37 mouse cellular contexts compared by ENCODE assay signal in the genomic region with DNA sequence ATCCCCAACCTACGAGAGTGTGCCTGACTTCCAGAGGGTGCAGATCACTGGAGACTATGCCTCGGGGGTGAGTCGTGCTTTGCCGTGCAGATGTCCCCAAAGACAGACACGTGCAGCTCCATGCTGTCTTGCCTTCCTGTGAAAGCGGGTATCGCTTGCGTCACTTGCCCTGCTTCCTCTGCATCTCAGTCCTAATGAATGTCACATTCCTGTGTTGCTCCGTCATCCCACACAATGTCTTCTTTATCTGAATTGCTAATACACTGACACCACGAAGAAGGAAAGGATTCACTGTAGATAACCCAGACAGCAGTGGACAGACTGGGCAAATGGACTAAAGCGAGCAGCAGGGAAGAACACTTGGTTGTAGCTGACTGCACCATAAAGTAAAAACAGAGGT. TPM values are rescaled to one million over a fixed set of nuclear protein-coding genes. Genes with fewer than 3 reads are reported as not detected.
DNase-seq lines count a peak whose midpoint lies in the region.
"Had no signal": no experiment of that assay in that cellular context is flagged by ENCODE, and none has a peak within 500 bp of the region (broad histone marks: within the 10 kb centered on the region; RNA-seq: fewer than 3 reads in every experiment).

No protein-coding gene starts in this region.

- no peak overlapping the region for H3K4me3 ChIP-seq in heart, embryonic 10.5 days
- H3K4me3 ChIP-seq: embryonic facial prominence, embryonic 10.5 days; embryonic facial prominence, embryonic 15.5 days; forebrain, embryonic 12.5 days; heart, embryonic 13.5 days; hindbrain, embryonic 13.5 days; limb, embryonic 10.5 days; limb, embryonic 15.5 days; neural tube, embryonic 15.5 days had no signal

- H3K27me3 ChIP-seq in heart, embryonic 10.5 days (ENCODE audit: insufficient read depth, poor library complexity, severe bottlenecking): no peaks in the 10 kb centered on the region
- H3K27me3 ChIP-seq: embryonic facial prominence, embryonic 15.5 days; forebrain, embryonic 12.5 days; heart, embryonic 13.5 days; hindbrain, embryonic 13.5 days; limb, embryonic 15.5 days; neural tube, embryonic 15.5 days had no signal

- no peaks in the 10 kb centered on the region for H3K9me3 ChIP-seq in heart, embryonic 10.5 days
- H3K9me3 ChIP-seq: embryonic facial prominence, embryonic 10.5 days; embryonic facial prominence, embryonic 15.5 days; forebrain, embryonic 12.5 days; heart, embryonic 13.5 days; hindbrain, embryonic 13.5 days; limb, embryonic 10.5 days; limb, embryonic 15.5 days; neural tube, embryonic 15.5 days had no signal

- 0 out of 2 replicates have a peak overlapping the region, but pooled peaks have one; percentile 16 for H3K27ac ChIP-seq in heart, embryonic 10.5 days
- H3K27ac ChIP-seq: embryonic facial prominence, embryonic 10.5 days; embryonic facial prominence, embryonic 15.5 days; forebrain, embryonic 12.5 days; heart, embryonic 13.5 days; hindbrain, embryonic 13.5 days; limb, embryonic 10.5 days; limb, embryonic 15.5 days; liver, embryonic 14.5 days; neural tube, embryonic 15.5 days; stomach, postnatal 0 days had no signal

- WGBS in heart, embryonic 10.5 days: 59% methylated on average over 11 of the region's 11 CpGs

- peak; percentile 80 for DNase-seq in heart, embryonic 10.5 days (ENCODE audit: low spot score)
- no peak for DNase-seq in heart, adult 8-10 months (ENCODE audit: low spot score)
- peak; percentile 62 for DNase-seq in retina, postnatal 1 day
- DNase-seq in retina, embryonic 14.5 days (ENCODE audit: low spot score): no peak
- DNase-seq in Muller cell, postnatal 12 days (ENCODE audit: inconsistent ontology term): peak; percentile 90
- DNase-seq in thymus, postnatal 25 days: no peak
- no peak for DNase-seq in adipocyte (ENCODE audit: low spot score)
- DNase-seq: adrenal gland, postnatal 25 days; cerebellum, adult 11-12 months; cerebellum, postnatal 10 days; gastrocnemius, postnatal 25 days; heart, adult 18-20 months; kidney, adult 9 months; kidney, postnatal 10 days; layer of hippocampus, adult 9-11 months; lung, embryonic 14.5 days; lung, postnatal 36 days; midbrain, embryonic 14.5 days; right cerebral cortex, postnatal 4 days; thymus, adult 18-20 months; thymus, postnatal 36 days had no signal

- peaks cover 18% of the 10 kb centered on the region for H3K4me1 ChIP-seq in heart, embryonic 10.5 days
- H3K4me1 ChIP-seq: embryonic facial prominence, embryonic 15.5 days; forebrain, embryonic 12.5 days; limb, embryonic 10.5 days; limb, embryonic 15.5 days; neural tube, embryonic 15.5 days had no signal

- H3K36me3 ChIP-seq in heart, embryonic 10.5 days: no peaks in the 10 kb centered on the region
- H3K36me3 ChIP-seq: embryonic facial prominence, embryonic 10.5 days; embryonic facial prominence, embryonic 15.5 days; forebrain, embryonic 12.5 days; heart, embryonic 13.5 days; hindbrain, embryonic 13.5 days; limb, embryonic 10.5 days; limb, embryonic 15.5 days; neural tube, embryonic 15.5 days had no signal

RNA-seq across cellular contexts. Expression of a gene that starts 7.2 kb away (rescaled TPM):
- polyA plus RNA-seq in heart, embryonic 10.5 days (2016; fragmentation: Nextera tagmentation; extraction: Ambion mirVana): not detected in 2 replicates
- total RNA-seq in heart, adult 8-10 months (2022): 1 to 10 TPM in 1 of 4 experiments, under 1 TPM in 3; 0.37 to 1.3 (median 0.64) TPM
- total RNA-seq: adrenal gland, postnatal 25 days; common myeloid progenitor, adult 5-6 weeks; heart, adult 18-20 months; heart, postnatal 25 days; left cerebral cortex, postnatal 10 days; megakaryocyte-erythroid progenitor cell, adult 5-6 weeks; monocyte, adult 5-6 weeks had no signal
- polyA plus RNA-seq: embryonic facial prominence, embryonic 10.5 days; forebrain, embryonic 12.5 days; hindbrain, embryonic 13.5 days; intestine, postnatal 0 days; limb, embryonic 10.5 days; midbrain, embryonic 14.5 days had no signal

RNA-seq across cellular contexts. Expression of a gene that starts 21.4 kb away (rescaled TPM):
- polyA plus RNA-seq in heart, embryonic 10.5 days (2016; fragmentation: Nextera tagmentation; extraction: Ambion mirVana): 3.4 and 4.4 TPM in 2 replicates
- 1 to 10 TPM; 1.5 to 1.8 (median 1.7) TPM for total RNA-seq in heart, adult 8-10 months (2022)

RNA-seq across cellular contexts. Expression of a gene that starts 23.0 kb away (rescaled TPM):
- 109 and 122 TPM in 2 replicates for polyA plus RNA-seq in heart, embryonic 10.5 days (2016; fragmentation: Nextera tagmentation; extraction: Ambion mirVana)
- total RNA-seq in heart, adult 8-10 months (2022): 10 to 100 TPM; 33.4 to 44.8 (median 36.6) TPM

Comparison
In these comparisons a context has a peak if more than half of its experiments do, and no peak if none do; other contexts are left out.
1. DNase-seq: peak in heart, embryonic 10.5 days (single experiment), retina, postnatal 1 day (single experiment) and Muller cell, postnatal 12 days (single experiment); none in heart, adult 8-10 months (single experiment), retina, embryonic 14.5 days (single experiment), thymus, postnatal 25 days (single experiment) and adipocyte (single experiment).